Mouse (Mus musculus): ENCODE measurements at regions not wholly inside any gene's neighbourhood (a gene's known extent, or its start where the extent isn't known, plus 50 kb on each side); places are given as distances from the start of the nearest gene placed in this dataset.
"Not testable (repeated sequence)": the region's sequence is repeated elsewhere in the genome, so short reads cannot be mapped to it uniquely, and the experiment has no call there.

DNA sequence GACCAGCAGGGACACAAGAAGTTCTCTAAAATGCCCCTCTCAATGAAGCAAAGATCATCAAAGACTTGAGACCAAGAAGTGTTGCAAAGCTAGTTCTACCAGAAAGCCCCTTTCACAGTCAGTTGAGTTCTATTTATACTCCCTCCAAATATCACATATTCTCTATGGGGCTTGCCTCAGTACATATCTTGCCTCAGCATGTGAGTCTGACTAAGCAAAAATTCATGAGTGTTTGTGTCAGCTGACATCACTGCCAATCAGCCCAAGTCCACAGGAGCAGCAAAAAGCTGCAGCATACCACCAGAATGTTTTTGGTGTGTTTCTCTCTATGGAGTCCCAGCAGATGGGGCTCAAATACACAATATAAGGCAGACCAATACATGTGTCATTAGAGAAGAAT is 631.6 kb downstream of the Rpia start:
- Histone ChIP-seq H3K4me3 (replicated peaks) (no peak overlapping the region), H3K4me2 (no peak overlapping the region), H3K27ac (no peak overlapping the region), H3K36me3 (replicated peaks) (no peaks in the 10 kb centered on the region), H3K9me3 (no peaks in the 10 kb centered on the region), H3K4me1 (no peaks in the 10 kb centered on the region), H3K27me3 (no peaks in the 10 kb centered on the region), H3K9ac (no peak overlapping the region)
- no peak for ATAC-seq (ENCODE audit: low FRiP score)

DNA sequence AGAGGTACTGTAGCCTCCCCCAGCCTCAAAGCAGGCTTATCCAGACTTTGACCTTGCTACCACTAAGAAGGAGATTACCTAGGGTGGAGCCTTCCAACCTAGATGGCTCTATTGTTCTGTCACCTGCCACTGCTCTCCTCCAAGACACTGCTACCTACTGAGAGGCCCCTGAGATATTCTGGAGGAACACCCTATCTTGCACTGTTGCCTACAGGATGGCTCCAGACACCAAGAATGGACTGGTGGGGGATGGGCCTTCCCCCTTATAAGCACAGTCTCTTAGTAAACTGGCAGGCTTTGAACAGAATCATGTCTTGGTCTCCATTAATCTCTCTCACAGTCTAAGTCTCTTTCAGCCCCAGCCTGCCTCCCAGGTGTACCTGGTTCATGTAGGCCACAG is 636.3 kb downstream of the Rpia start:
- not testable (repeated sequence) for H3K4me1 ChIP-seq; H3K9me3 ChIP-seq; H3K4me2 ChIP-seq; ATAC-seq (ENCODE audit: low FRiP score); H3K9ac ChIP-seq; H3K36me3 ChIP-seq (replicated peaks); H3K27ac ChIP-seq; H3K4me3 ChIP-seq (replicated peaks); H3K27me3 ChIP-seq

DNA sequence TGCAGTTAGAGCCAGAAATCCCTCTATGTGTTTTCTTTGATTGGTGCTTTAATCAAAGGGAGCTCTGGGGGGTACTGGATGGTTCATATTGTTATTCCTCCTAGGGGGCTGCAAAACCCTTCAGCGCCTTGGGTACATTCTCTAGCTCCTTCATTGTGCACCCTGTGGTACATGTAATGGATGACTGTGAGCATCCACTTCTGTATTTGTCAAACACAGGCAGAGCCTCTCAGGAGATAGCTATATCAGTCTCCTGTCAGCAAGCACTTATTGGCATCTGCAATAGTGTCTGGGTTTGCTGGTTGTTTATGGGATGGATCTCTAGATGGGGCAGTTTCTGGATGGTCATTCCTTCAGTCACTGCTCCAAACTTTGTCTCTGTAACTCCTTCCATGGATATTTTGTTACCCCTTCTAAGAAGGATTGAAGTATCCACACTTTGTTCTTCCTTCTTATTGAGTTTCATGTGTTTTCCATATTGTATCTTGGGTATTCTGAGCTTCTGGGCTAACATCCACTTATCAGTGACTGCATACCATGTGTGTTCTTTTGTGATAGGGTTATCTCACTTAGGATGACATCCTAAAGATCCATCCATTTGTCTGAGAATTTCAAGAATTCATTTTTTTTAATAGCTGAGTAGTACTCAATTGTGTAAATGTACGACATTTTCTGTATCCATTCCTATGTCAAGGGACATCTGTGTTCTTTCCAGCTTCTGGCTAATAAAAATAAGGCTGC is 640.8 kb downstream of the Rpia start:
- ATAC-seq (ENCODE audit: low FRiP score); H3K4me2 ChIP-seq; H3K27me3 ChIP-seq; H3K36me3 ChIP-seq (replicated peaks); H3K9me3 ChIP-seq; H3K9ac ChIP-seq; H3K4me1 ChIP-seq; H3K27ac ChIP-seq; H3K4me3 ChIP-seq (replicated peaks): not testable (repeated sequence)
- WGBS: 94% methylated on average over 2 of the region's 2 CpGs

DNA sequence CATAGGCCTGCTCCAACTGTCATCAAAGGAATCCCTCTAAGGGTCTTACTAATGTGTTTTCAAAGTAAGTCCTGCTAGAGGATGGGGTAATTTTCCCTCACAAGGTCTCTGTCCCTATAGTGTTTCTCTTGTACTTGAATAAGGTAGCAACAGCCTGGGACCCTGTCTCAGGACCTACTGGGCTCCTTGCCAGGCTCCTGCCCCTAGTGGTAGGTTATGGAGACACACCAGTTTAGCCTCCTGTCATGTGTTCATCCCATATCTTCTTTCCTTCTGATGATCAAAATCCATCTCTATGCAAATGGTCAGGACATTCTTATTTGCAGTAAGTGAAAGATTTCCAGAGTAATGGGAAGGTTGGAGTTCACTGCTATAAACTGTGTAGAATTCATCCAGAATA is 645.0 kb downstream of the Rpia start:
- H3K27me3 ChIP-seq: no peaks in the 10 kb centered on the region
- no peaks in the 10 kb centered on the region for H3K9me3 ChIP-seq
- no peak for ATAC-seq (ENCODE audit: low FRiP score)
- H3K9ac ChIP-seq: no peak overlapping the region
- no peaks in the 10 kb centered on the region for H3K36me3 ChIP-seq (replicated peaks)
- no peak overlapping the region for H3K4me3 ChIP-seq (replicated peaks)
- no peak overlapping the region for H3K4me2 ChIP-seq
- H3K4me1 ChIP-seq: no peaks in the 10 kb centered on the region
- no peak overlapping the region for H3K27ac ChIP-seq

DNA sequence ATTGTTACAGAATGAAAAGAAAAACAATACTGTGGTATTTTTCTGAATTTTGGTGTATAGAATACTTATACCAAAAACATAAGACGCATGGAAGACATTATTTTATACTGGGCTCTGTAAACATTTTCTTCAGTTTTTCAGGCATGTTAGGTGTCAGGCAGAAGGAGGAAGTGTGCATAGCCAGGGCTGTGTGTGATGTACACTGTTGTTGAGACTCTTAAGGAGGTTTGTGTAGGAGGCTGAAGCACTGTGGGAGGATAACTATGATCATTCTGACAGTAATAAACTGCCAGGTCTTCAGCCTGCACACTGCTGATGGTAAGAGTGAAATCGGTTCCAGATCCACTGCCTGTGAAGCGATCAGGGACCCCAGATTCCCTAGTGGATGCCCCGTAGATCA is 648.7 kb downstream of the Rpia start:
- H3K27ac ChIP-seq: not testable (repeated sequence)
- WGBS: 81% methylated on average over 4 of the region's 4 CpGs

GRCm38 (mm10) chr6:70116811-70117210 is 675.2 kb downstream of the Rpia start:
- H3K4me1 ChIP-seq: no peaks in the 10 kb centered on the region
- H3K4me3 ChIP-seq (replicated peaks): no peak overlapping the region
- H3K27me3 ChIP-seq: no peaks in the 10 kb centered on the region
- H3K9ac ChIP-seq: no peak overlapping the region
- H3K9me3 ChIP-seq: no peaks in the 10 kb centered on the region
- ATAC-seq (ENCODE audit: low FRiP score): no peak
- H3K27ac ChIP-seq: no peak overlapping the region
- H3K36me3 ChIP-seq (replicated peaks): no peaks in the 10 kb centered on the region
- WGBS: 67% methylated on average over 1 of the region's 1 CpGs
- no peak overlapping the region for H3K4me2 ChIP-seq

More for the DNA sequence above, 648.7 kb downstream of the Rpia start:
- not testable (repeated sequence) for H3K4me2 ChIP-seq; H3K36me3 ChIP-seq (replicated peaks); H3K4me3 ChIP-seq (replicated peaks); H3K9me3 ChIP-seq; ATAC-seq (ENCODE audit: low FRiP score); H3K4me1 ChIP-seq; H3K9ac ChIP-seq; H3K27me3 ChIP-seq

DNA sequence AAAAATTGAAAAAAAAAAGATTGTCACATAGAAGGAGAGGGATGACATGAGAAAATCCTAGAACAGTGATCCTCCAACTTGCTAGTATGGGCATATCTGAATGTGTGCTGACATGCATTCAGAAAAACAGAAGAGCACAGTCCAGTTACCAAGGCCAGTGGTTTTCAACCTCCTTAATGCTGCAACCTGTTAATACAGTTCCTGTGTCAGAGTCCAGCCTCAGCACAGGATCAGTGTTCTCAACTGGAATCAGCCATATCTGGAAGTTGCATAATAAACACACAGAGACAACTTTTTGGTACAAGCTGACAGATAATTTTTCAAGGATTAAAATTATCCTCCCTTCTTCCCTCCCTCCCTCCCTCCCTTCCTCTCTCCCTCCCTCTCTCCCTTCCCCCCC is 680.1 kb downstream of the Rpia start:
- no peak for ATAC-seq (ENCODE audit: low FRiP score)
- Histone ChIP-seq H3K9ac (no peak overlapping the region), H3K27me3 (no peaks in the 10 kb centered on the region), H3K4me2 (no peak overlapping the region), H3K4me1 (no peaks in the 10 kb centered on the region), H3K4me3 (replicated peaks) (no peak overlapping the region), H3K9me3 (no peaks in the 10 kb centered on the region), H3K36me3 (replicated peaks) (no peaks in the 10 kb centered on the region), H3K27ac (no peak overlapping the region)

- H3K4me2 ChIP-seq; H3K9me3 ChIP-seq; H3K9ac ChIP-seq; H3K36me3 ChIP-seq (replicated peaks); H3K27me3 ChIP-seq; ATAC-seq (ENCODE audit: low FRiP score); H3K27ac ChIP-seq; H3K4me3 ChIP-seq (replicated peaks); H3K4me1 ChIP-seq: not testable (repeated sequence)
Observed at GRCm38 (mm10) chr6:70109412-70109811, 682.6 kb downstream of the Rpia start.

DNA sequence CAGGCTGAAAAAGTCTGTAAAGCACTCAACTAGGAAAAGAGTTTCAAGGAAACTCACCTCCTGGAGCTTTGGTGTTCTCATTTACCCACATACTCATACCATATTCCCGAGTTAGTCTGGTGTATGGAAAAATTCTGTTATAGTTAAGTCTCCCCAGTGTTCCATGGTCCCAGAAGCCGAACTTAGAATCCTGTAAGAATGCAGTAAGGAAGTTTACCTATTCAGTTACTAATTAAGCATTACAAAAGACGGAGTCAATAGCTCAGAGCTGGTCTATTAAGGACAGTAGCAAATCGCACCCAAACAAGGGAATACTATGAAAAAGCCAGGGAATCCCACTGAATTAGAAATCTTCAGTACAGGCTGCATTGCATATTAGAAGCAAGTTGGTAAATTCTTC is 688.3 kb downstream of the Rpia start:
- no peak overlapping the region for H3K4me3 ChIP-seq (replicated peaks)
- H3K4me1 ChIP-seq: no peaks in the 10 kb centered on the region
- ATAC-seq (ENCODE audit: low FRiP score): no peak
- H3K27ac ChIP-seq: no peak overlapping the region
- H3K9ac ChIP-seq: no peak overlapping the region
- H3K4me2 ChIP-seq: no peak overlapping the region
- no peaks in the 10 kb centered on the region for H3K27me3 ChIP-seq
- H3K36me3 ChIP-seq (replicated peaks): no peaks in the 10 kb centered on the region
- WGBS: 32% methylated on average over 4 of the region's 4 CpGs
- no peaks in the 10 kb centered on the region for H3K9me3 ChIP-seq

DNA sequence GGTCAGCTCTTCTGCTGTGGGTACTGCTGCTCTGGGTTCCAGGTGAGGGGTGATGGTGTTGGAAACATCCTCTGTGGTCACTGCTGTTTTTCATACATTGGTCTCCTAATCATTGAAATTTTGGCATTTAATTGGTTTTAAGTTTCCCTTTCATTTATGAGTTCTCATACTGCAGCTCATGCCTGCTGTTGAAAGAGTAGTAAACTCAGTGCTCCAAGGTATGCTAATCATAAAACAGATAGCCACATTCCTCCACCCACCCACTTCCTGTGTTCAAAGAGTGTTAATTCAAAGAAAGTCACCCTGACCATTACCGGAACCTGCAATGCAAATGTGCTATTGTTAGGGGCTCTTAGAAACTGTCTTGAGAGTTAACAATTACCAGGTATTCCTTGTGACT is 688.9 kb downstream of the Rpia start:
- H3K36me3 ChIP-seq (replicated peaks); H3K27ac ChIP-seq; H3K4me2 ChIP-seq; ATAC-seq (ENCODE audit: low FRiP score); H3K27me3 ChIP-seq; H3K9ac ChIP-seq; H3K4me1 ChIP-seq; H3K4me3 ChIP-seq (replicated peaks); H3K9me3 ChIP-seq: not testable (repeated sequence)
- WGBS: 65% methylated on average over 1 of the region's 1 CpGs

DNA sequence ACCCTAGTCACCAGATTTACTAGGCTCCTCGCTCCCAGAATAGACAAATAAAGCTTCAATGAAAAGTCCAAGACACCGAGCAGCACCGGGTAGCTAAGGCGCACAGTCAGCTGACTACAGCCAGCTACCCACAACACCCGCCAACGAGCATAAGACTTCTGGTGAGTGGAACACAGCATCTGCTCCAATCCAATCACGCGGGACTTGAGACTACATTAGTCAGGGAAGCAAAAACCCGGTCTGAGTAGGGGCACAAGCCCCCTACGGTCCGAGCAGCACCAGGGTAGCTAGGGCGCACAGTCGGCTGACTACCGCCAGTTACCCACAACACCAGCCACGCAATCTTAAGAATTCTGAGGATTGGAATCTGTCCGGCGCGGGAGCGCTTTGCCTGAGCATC is 704.0 kb downstream of the Rpia start:
- Histone ChIP-seq H3K4me1 (no peaks in the 10 kb centered on the region), H3K9ac (no peak overlapping the region), H3K27me3 (no peaks in the 10 kb centered on the region), H3K9me3 (0 out of 2 replicates have a peak, but pooled peaks cover 2% of the 10 kb centered on the region), H3K27ac (no peak overlapping the region), H3K4me2 (no peak overlapping the region), H3K4me3 (replicated peaks) (no peak overlapping the region), H3K36me3 (replicated peaks) (no peaks in the 10 kb centered on the region)
- 92% methylated on average over 19 of the region's 19 CpGs for WGBS
- no peak for ATAC-seq (ENCODE audit: low FRiP score)

DNA sequence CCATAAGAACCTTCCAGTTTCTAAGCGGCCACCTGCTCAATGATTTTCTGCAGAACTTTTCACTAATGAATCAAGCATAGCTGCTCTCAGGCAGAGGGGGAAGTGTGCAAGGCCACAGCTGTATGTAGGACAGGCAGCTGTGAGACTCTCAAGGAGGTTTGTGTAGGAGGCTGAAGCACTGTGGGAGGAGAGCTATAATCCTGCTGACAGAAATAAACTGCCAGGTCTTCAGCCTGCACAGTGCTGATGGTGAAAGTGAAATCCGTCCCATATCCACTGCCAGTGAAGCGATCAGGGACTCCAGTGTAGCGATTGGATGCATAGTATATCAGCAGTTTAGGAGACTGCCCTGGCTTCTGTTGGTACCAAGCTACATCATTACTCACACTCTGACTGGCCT is 718.2 kb downstream of the Rpia start:
- Histone ChIP-seq H3K4me1 (no peaks in the 10 kb centered on the region), H3K9me3 (no peaks in the 10 kb centered on the region), H3K36me3 (replicated peaks) (no peaks in the 10 kb centered on the region), H3K4me3 (replicated peaks) (no peak overlapping the region), H3K27ac (no peak overlapping the region), H3K9ac (no peak overlapping the region), H3K4me2 (no peak overlapping the region), H3K27me3 (no peaks in the 10 kb centered on the region)
- 87% methylated on average over 4 of the region's 4 CpGs for WGBS
- ATAC-seq (ENCODE audit: low FRiP score): no peak

DNA sequence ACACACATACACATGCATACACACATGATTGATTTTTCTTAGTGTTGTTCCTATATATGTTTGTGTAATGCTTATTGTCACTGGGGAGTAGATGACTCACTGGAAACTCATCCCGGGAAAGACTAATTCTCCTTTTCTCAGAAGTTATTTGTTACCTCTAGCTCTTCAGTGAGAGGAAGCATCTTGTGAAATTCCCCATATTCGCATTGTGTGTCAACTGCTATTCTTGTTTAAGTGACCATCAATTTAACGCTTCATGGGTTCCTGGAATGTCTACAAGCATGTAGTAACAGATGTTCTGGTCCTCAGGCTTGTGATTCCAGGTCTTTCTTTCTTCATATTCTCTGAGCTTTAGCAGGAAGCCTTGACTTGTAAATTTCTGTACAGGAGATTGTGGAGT is 720.0 kb downstream of the Rpia start:
- Histone ChIP-seq H3K27ac (no peak overlapping the region), H3K27me3 (no peaks in the 10 kb centered on the region), H3K36me3 (replicated peaks) (no peaks in the 10 kb centered on the region), H3K4me2 (no peak overlapping the region), H3K4me1 (no peaks in the 10 kb centered on the region), H3K9me3 (no peaks in the 10 kb centered on the region), H3K9ac (no peak overlapping the region), H3K4me3 (replicated peaks) (no peak overlapping the region)
- no peak for ATAC-seq (ENCODE audit: low FRiP score)
- WGBS: 73% methylated on average over 3 of the region's 3 CpGs
